Mouse (Mus musculus) embryonic facial prominence, embryonic 14.5 days (tissue): ENCODE measurements at regions not wholly inside any gene's neighbourhood (a gene's known extent, or its start where the extent isn't known, plus 50 kb on each side); places are given as distances from the start of the nearest gene placed in this dataset.

ENCODE experiments used
- ATAC-seq: fragments of 200-750 bp; cut with Nextera tagmentation; 2 replicates; pipeline ENCODE4 v1.8.0; 2017; ENCODE audit warnings: low read depth, moderate number of reproducible peaks, moderate TSS enrichment
- DNase-seq: peaks from one replicate; pipeline ENCODE4 v3.0.0-alpha.2; 2015; ENCODE audit warnings: low spot score
- H3K27ac ChIP-seq: fragments of 300-500 bp; sonication (generic); replicated peaks from 2 replicates; pipeline ENCODE4 v1.5.1; 2014; ENCODE audit warnings: low read depth, mild to moderate bottlenecking, low read length, moderate library complexity
- H3K27me3 ChIP-seq: fragments of 300-500 bp; sonication (generic); replicated peaks from 2 replicates; pipeline ENCODE4 v1.6.1; 2014; ENCODE audit warnings: low read length; ENCODE audit not compliant: control insufficient read depth, insufficient read depth
- H3K36me3 ChIP-seq: fragments of 300-500 bp; sonication (generic); 2 replicates; pipeline ENCODE4 v1.6.1; 2014; ENCODE audit warnings: low read length, mixed read lengths; ENCODE audit not compliant: control insufficient read depth, insufficient read depth
- H3K4me1 ChIP-seq: fragments of 300-500 bp; sonication (generic); 2 replicates; pipeline ENCODE4 v1.6.1; 2014; ENCODE audit warnings: antibody characterized with exemption, low read length; ENCODE audit not compliant: control insufficient read depth, insufficient read depth
- H3K4me2 ChIP-seq: fragments of 300-500 bp; sonication (generic); 2 replicates; pipeline ENCODE4 v1.6.1; 2014; ENCODE audit warnings: low read depth, mild to moderate bottlenecking, low read length, moderate library complexity, mixed read lengths
- H3K4me3 ChIP-seq: fragments of 300-500 bp; sonication (generic); 2 replicates; pipeline ENCODE4 v1.5.1; 2014; ENCODE audit warnings: low read depth, mild to moderate bottlenecking, low read length
- H3K9ac ChIP-seq: fragments of 300-500 bp; sonication (generic); 2 replicates; pipeline ENCODE4 v1.6.1; 2014; ENCODE audit warnings: low read depth, mild to moderate bottlenecking, low read length, moderate library complexity, mixed read lengths
- H3K9me3 ChIP-seq: fragments of 300-500 bp; sonication (generic); 2 replicates; pipeline ENCODE4 v1.6.1; 2016; ENCODE audit warnings: low read length; ENCODE audit not compliant: control insufficient read depth
- WGBS: fragments of 180-500 bp; shearing (Covaris S2); extraction: QIAGEN DNeasy Blood & Tissue Kit; methylation state at CpG from one replicate; pipeline ENCODE4 v1.1.7; 2014; 5-methylcytosine and 5-hydroxymethylcytosine counted together

- Histone ChIP-seq H3K27ac (no peak overlapping the region), H3K4me2 (no peak overlapping the region), H3K36me3 (no peaks in the 10 kb centered on the region), H3K4me1 (no peaks in the 10 kb centered on the region), H3K27me3 (peaks cover 3% of the 10 kb centered on the region; the same call in 1 of the 2 replicates), H3K4me3 (no peak overlapping the region), H3K9me3 (no peaks in the 10 kb centered on the region), H3K9ac (no peak overlapping the region)
- ATAC-seq: no peak
- DNase-seq: no peak
- WGBS: 74% methylated on average over 3 of the region's 3 CpGs
These were observed 68.1 kb upstream of the Adamts18 start for GRCm38 (mm10) chr8:113916649-113917048.

GRCm38 (mm10) chr8:113917197-113917596, 68.7 kb upstream of the Adamts18 start:
- no peak overlapping the region for H3K4me3 ChIP-seq
- no peak overlapping the region for H3K4me2 ChIP-seq
- DNase-seq: peak; percentile 46
- H3K27me3 ChIP-seq: peaks cover 3% of the 10 kb centered on the region; the same call in 1 of the 2 replicates
- H3K4me1 ChIP-seq: no peaks in the 10 kb centered on the region
- WGBS: 47% methylated on average over 6 of the region's 6 CpGs
- no peak overlapping the region for H3K9ac ChIP-seq
- peak; percentile 6; the same call in 1 of the 2 replicates for ATAC-seq
- no peaks in the 10 kb centered on the region for H3K36me3 ChIP-seq
- H3K9me3 ChIP-seq: no peaks in the 10 kb centered on the region
- H3K27ac ChIP-seq: no peak overlapping the region

- peaks cover 3% of the 10 kb centered on the region; the same call in 1 of the 2 replicates for H3K27me3 ChIP-seq
- no peaks in the 10 kb centered on the region for H3K9me3 ChIP-seq
- H3K36me3 ChIP-seq: no peaks in the 10 kb centered on the region
- H3K4me2 ChIP-seq: no peak overlapping the region
- no peaks in the 10 kb centered on the region for H3K4me1 ChIP-seq
- DNase-seq: no peak
- 81% methylated on average over 2 of the region's 2 CpGs for WGBS
- no peak overlapping the region for H3K9ac ChIP-seq
- ATAC-seq: no peak
- no peak overlapping the region for H3K27ac ChIP-seq
- no peak overlapping the region for H3K4me3 ChIP-seq
These were observed 71.8 kb upstream of the Adamts18 start for GRCm38 (mm10) chr8:113920306-113920705.

- Histone ChIP-seq H3K27me3 (no peaks in the 10 kb centered on the region), H3K4me2 (no peak overlapping the region), H3K27ac (no peak overlapping the region), H3K9ac (no peak overlapping the region), H3K4me1 (no peaks in the 10 kb centered on the region), H3K4me3 (no peak overlapping the region), H3K9me3 (no peaks in the 10 kb centered on the region), H3K36me3 (no peaks in the 10 kb centered on the region)
- no peak for DNase-seq
- 56% methylated on average over 3 of the region's 3 CpGs for WGBS
- ATAC-seq: no peak
These were observed 74.8 kb upstream of the Adamts18 start for GRCm38 (mm10) chr8:113923381-113923780.

DNA sequence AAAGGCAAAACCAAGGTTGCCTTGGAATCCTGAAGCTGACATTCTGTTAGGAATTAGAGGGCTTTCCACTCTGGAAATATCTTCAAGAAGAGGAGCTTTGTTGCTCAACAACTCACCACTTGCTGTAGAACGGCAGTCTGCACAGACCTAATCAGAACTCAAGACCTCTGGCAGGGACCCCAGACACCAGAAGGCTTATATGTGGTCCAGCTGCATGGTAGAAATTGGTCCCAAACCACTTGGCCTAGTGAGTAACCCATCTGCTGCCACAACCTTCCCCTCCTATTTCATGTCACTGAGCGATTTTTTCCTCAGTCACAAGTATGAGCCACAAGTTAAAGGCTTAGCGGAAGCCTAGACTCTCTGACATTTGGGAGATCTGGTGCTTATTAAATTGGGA, 105.2 kb upstream of the Adamts18 start:
- ATAC-seq: no peak
- no peaks in the 10 kb centered on the region for H3K9me3 ChIP-seq
- 61% methylated on average over 3 of the region's 3 CpGs for WGBS
- no peak overlapping the region for H3K4me3 ChIP-seq
- H3K36me3 ChIP-seq: no peaks in the 10 kb centered on the region
- H3K4me2 ChIP-seq: no peak overlapping the region
- no peaks in the 10 kb centered on the region for H3K4me1 ChIP-seq
- no peak for DNase-seq
- no peak overlapping the region for H3K27ac ChIP-seq
- H3K27me3 ChIP-seq: no peaks in the 10 kb centered on the region
- H3K9ac ChIP-seq: no peak overlapping the region

- Histone ChIP-seq H3K27me3 (no peaks in the 10 kb centered on the region), H3K4me3 (no peak overlapping the region), H3K9ac (no peak overlapping the region), H3K4me2 (no peak overlapping the region), H3K27ac (no peak overlapping the region), H3K36me3 (no peaks in the 10 kb centered on the region), H3K9me3 (no peaks in the 10 kb centered on the region), H3K4me1 (no peaks in the 10 kb centered on the region)
- DNase-seq (no peak), ATAC-seq (no peak)
- 66% methylated on average over 14 of the region's 14 CpGs for WGBS
These were observed 108.0 kb upstream of the Adamts18 start for GRCm38 (mm10) chr8:113956439-113957043.

DNA sequence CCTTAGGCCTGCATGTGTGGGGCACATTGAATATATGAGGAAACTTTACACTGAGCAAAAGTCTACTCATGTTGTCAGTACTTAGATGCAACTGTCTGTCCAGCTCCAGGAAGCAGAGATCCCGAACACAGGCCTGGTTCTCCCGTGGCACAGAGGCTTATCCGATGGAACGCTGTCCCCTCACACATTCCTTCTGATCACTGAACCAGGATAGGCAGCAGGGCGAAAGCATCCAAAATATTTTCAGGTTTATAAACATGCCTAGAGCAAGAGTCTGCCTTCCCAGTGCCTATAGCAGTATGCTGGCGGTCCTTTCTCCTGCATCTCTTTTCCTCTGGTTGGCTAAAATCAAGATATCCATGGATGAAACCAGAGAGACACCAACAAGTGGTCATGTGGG, 109.3 kb upstream of the Adamts18 start:
- no peak for ATAC-seq
- H3K4me3 ChIP-seq: no peak overlapping the region
- 61% methylated on average over 6 of the region's 6 CpGs for WGBS
- H3K9me3 ChIP-seq: no peaks in the 10 kb centered on the region
- H3K4me1 ChIP-seq: no peaks in the 10 kb centered on the region
- no peak overlapping the region for H3K4me2 ChIP-seq
- no peaks in the 10 kb centered on the region for H3K36me3 ChIP-seq
- no peak overlapping the region for H3K27ac ChIP-seq
- DNase-seq: no peak
- H3K27me3 ChIP-seq: no peaks in the 10 kb centered on the region
- H3K9ac ChIP-seq: no peak overlapping the region

- H3K4me3 ChIP-seq: no peak overlapping the region
- DNase-seq (no peak), ATAC-seq (no peak)
- H3K27ac ChIP-seq: no peak overlapping the region
- WGBS: 68% methylated on average over 5 of the region's 5 CpGs
- H3K9ac ChIP-seq: no peak overlapping the region
- H3K36me3 ChIP-seq: no peaks in the 10 kb centered on the region
- H3K4me1 ChIP-seq: no peaks in the 10 kb centered on the region
- H3K4me2 ChIP-seq: no peak overlapping the region
- peaks cover 5% of the 10 kb centered on the region; the same call in 1 of the 2 replicates for H3K9me3 ChIP-seq
- H3K27me3 ChIP-seq: no peaks in the 10 kb centered on the region
These were observed 127.3 kb upstream of the Adamts18 start for GRCm38 (mm10) chr8:113975810-113976209.

GRCm38 (mm10) chr8:113976626-113977025, 128.1 kb upstream of the Adamts18 start:
- Histone ChIP-seq H3K4me2 (no peak overlapping the region), H3K4me1 (no peaks in the 10 kb centered on the region), H3K27me3 (no peaks in the 10 kb centered on the region), H3K36me3 (no peaks in the 10 kb centered on the region), H3K27ac (no peak overlapping the region), H3K9ac (no peak overlapping the region), H3K9me3 (peaks cover 5% of the 10 kb centered on the region; the same call in 1 of the 2 replicates), H3K4me3 (no peak overlapping the region)
- DNase-seq (no peak), ATAC-seq (no peak)
- 45% methylated on average over 4 of the region's 4 CpGs for WGBS
